Mouse (Mus musculus) left cerebral cortex, postnatal 36 days (tissue): ENCODE results near the gene Sdcbp2. TPM values are rescaled to one million over a fixed set of nuclear protein-coding genes. Genes with fewer than 3 reads are reported as not detected.

Experiments used
- DNase-seq, 2 experiments: peaks; one replicate each; pipeline ENCODE4 v3.0.0; 2021 to 2022; ENCODE audit warnings: low spot score in 2 of 2, mixed read lengths in 1 of 2
- intact Hi-C: fragments of 180-260 bp; cut with DNase I; formaldehyde crosslinking; loops from one replicate; pipeline ENCODE4 v1.15.1; 2025
- total RNA-seq, 2 experiments: library from RNA; stranded (reverse); gene quantifications; 2 replicates each; pipeline ENCODE4 v1.2.3; 2021

The Sdcbp2 gene
- total RNA-seq, 2 experiments from 2014 or later: 1.6 to 2.3 TPM

DNA sequence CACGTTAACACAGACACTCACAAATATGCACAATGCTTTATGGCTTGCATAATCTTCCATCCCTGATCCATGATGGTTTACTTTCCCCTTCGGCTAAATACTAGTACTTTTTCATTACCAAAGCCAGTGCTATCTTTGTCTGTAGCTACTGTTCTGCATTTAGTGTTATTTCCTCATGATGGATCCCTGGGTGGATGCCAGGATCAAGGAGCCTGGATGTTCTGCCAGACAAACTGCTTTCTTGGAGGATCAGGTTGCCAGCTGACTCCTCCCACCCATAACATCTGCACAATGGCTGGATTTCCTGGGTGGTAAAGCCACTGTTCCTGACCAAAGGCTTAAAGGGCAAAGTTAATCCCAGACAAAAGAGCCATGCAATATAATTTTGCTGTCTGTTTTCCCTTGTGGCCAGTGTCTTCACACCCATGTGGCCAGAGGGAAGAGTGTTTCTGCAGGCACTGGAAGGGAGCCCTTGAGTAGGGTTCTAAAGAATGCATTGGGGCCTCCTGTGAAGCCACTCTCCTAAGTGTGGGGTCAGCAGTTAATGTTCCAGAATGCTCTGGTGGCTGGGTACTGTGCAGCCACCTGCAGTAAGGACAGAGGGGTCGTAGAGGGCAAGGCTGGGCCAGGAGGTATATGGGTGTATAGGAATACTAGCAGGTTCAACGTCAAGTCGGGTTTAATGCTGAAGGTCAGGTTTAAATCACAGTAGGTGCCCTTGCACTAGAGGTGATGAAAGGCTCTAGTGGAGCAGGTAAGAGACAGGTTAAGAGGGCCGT is 44.3 kb downstream of the Sdcbp2 start:
- DNase-seq: peak in 1 of 2 experiments; percentile 41
- intact Hi-C loops: no loop called here

DNA sequence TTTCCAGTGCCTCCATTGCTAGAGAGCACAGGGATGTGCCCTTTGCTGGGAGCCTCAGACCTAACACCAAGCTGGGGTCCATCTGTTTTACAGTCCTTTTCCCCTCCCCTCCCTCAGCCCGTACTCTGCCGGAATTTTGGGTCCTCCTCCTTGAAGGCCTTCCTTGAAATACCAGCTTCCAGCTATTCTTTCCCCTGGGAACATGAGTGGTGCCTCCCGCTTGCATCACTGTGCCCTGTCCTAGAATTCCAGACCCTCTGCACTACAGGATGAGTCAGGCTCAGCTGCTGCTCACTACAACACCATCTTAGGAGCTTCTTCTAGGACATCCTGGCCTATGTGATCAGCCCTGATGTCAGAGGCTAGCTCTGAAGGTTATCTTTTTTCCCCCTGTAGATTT is 51.4 kb downstream of the Sdcbp2 start:
- intact Hi-C loops: no loop called here
- DNase-seq: peak; percentile 3

DNA sequence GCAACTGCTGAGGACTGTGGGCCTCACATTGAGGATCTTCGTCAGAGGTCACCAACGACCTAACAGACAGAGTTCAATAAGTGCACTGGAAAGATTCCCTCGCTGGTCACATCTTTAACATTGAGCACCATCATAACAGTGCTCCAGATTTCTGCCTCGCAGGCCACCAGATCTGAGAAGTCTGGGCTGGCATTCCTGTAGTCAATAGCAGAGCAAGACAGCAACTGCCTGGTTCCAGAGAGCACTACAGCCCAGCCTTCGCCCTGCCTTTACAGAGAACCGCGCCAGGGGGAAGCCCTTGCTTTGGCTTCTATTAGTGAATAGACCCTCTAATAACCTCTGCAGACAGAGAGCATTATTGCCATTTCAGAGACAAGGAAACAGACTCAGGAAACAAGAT is 53.9 kb downstream of the Sdcbp2 start:
- intact Hi-C loops: no loop called here
- DNase-seq: no peak

DNA sequence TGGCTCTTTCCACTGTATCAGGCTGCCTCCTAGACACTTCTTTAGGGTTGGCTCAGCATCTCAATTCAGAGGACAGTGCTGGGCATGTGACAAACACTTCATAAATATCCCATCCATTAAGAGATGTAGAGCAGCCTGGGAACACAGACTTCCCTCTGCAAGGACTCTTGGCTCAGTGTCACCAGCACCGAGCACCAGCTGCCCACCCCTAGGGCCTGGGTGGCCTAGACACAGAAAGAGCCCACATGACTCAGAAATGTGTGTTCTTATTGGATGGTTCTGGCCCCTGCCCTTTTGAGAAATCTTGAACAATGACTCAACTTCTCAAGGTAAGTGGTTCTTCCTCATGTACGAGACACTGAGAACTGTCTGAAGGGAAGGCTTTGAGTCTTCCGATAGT is 55.6 kb downstream of the Sdcbp2 start:
- DNase-seq: no peak
- intact Hi-C loops: no loop called here

DNA sequence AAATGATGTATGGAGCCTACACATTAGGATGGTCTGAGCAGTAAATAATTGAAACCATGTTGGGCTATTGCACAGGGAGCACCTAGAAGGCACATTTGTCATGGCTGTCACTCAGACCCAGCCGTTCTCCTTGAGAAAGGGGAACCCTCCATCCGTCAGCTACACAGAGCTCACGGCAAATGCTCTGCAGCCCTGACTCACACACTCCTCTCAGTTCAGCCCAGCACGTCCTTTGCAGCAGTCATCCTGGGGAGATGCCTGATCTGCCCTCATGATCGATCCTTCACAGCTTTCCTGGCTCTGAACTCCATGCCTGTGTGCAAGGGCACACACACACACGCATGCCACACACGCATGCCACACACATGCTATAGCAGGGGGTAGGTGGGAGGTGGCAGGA is 56.9 kb downstream of the Sdcbp2 start:
- intact Hi-C loops: no loop called here
- DNase-seq: no peak

DNA sequence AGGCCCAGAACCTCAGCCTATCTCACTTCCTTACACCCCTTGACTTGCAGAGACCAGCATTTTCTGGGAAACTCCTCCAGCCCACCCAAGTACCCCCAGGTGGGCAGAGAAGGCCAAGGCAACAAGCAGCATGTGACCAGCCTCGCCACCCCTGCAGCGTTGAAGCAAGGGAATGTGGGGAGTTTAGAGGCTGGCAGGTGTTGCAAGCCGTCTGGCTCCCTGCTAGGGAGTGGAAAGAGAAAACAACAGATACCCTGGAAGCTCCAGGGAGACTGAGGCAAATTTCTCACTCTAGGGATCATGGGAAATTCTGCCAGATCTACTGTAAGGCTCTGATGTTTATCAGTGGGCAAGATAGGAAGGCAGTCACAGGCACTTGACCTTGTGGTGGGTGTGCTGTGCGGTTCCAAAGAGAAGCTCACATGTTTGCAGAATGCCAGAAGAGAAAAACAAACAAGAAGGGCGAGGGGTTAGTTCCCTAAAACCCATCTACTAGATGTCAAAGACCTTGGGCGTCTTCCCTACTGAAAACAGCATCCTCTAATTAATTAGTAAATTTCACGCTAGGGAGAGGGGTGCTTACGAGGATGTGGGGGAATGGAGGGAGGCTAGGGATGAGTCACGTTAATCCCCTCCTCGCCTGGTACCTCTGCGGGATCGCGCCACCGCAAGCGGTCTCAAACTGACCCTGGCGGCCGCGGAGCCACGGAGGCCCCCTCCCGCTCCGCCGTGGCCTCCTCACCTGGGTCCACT is 59.2 kb downstream of the Sdcbp2 start:
- DNase-seq: peak in 1 of 2 experiments; percentile 44

DNA sequence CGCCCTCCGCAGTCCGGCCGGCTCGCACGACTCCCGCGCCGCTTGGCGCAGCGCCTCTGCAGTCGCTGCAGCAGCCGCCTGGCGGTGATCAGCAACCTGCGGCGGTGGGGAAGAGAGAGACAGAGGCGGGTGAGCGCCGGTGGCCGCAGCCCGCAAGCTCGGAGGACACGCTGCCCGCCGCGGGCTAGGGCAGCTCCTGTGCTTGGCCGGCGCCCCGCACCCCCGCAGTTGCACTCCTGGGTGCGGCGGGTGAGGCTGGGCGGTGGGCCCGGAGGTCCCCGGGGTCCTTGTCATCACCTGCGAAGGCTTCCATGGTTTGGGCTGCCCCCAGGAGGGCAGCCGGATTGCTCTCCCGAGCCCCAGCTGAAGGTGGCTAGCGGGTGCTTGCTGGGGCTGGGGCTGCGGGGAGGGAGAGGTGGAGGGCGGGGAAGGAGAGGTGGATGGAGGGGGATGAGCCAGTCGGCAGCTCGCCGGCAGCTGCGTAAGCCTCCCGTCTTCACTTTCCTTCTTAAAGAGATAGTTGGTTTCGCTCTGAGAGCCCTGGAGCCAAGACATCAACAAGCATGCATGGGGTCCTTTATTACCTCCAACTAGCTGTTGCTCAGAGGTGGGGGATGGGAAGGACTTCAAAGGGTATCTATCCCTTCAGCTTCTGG is 59.9 kb downstream of the Sdcbp2 start, which contains the start of gene Snph:
Gene Snph (minus strand): TSS at position 435 of the 656 bp plus-strand sequence.
- intact Hi-C loops: loop anchor here (2.0 to 5.0 kb wide), 2 partner anchors 45 to 57 kb away; no protein-coding TSS in a partner anchor
- DNase-seq: peak; percentile 79 to 81

More for the DNA sequence above, 59.2 kb downstream of the Sdcbp2 start:
- intact Hi-C loops: loop anchor here (2.0 to 5.0 kb wide), 2 partner anchors 46 to 57 kb away; no protein-coding TSS in a partner anchor

DNA sequence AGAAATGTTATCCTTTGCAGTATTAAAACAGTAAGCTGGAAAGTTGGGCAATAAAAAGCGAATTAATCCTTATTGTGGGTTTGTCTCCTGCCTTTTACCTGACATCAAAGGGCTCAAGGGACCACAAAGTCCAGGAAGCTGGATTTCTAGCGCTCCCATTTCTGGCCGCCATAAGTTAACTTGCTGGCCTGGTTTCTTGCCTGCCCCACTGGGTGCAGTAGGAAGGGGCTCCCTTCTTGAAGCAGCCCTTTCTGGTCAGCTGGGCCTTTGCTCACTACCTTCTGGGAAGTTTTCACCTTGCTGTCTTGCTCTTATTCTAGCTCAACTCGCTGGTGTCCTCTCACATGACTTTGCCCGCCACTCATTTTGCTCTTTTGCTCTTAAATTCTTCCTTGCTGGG is 60.6 kb downstream of the Sdcbp2 start:
- no peak for DNase-seq
- intact Hi-C loops: loop anchor here (2.0 to 5.0 kb wide), 2 partner anchors 44 to 58 kb away; no protein-coding TSS in a partner anchor

DNA sequence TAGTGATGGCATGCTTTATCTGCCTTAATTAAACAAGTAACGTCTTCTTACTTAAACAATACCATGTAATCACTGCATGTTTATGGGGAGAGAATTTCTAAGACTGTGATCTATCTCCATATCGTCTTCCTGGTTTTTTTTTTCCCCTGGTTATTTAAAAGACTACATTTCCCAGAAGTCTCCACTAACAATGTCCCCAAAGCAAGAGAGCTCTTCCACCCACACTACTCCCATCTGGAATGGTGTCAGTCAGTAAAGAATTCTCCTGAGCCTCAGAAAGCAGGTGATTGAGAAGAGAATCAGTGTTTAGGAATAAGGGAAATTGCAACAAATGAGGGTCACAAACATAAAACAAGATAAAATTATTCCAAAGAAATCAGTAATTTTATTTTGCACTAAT is 62.5 kb downstream of the Sdcbp2 start:
- no peak for DNase-seq
- intact Hi-C loops: loop anchor here (5.0 kb wide), 1 partner anchor 42 kb away; no protein-coding TSS in a partner anchor

DNA sequence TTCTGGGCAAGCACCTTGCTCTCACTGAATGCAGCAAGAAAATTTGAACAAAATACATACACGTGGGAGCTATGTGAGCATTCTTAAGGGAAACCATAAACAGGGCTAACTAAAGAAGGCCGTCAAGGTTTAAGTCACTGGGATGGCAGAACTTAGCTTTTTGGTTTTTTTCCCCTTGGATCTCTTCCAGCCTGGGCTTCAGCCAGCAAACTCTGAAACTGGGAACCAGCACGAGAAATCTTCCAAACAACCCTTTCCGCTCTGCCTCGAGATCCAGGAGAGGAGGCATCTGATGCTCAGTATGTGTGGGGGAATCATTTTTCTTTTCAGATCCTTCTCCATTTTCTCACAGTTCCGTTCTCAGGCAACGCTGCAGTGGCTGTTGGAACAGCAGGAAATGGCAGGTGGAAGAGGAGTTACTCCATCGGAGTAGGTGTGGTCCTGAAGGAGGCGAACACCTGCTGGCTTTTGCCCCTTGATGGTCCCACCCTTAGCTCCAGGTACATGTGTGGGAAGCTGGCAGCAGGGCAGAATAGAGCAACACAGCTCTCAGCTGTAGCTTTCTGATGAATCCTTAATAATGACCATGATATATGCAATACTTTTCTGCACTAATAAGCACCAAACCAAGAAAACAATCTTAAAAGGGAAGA is 63.1 kb downstream of the Sdcbp2 start:
- intact Hi-C loops: no loop called here

DNA sequence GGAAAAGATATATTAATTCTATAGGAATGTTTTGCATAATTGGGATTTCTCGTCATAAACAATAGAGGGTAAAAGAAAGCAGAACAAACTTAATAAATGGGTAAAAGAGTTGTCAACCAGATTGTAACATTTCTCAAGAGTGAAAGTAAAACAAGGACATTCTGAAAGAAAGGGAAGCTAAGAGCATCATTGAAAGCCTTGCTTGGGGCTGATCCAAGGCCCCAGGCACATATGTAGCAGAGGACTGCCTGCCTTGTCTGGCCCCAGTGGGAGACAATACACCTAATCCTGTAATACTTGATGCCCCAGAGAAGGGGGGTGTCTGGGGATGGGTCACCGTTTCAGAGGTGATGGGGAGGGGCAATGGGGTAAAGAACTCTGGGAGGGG is 63.6 kb downstream of the Sdcbp2 start:
- intact Hi-C loops: no loop called here
- DNase-seq: no peak

More for the DNA sequence above, 63.1 kb downstream of the Sdcbp2 start:
- DNase-seq: no peak

Other genes starting within 250 kb of the Sdcbp2 start
- not detected for gene 4921509C19Rik, start 96.5 kb upstream of the Sdcbp2 start, total RNA-seq
- gene Nsfl1c, start 78.4 kb upstream of the Sdcbp2 start, total RNA-seq: 100 to 1,000 TPM; 139 to 150 TPM
- 100 to 1,000 TPM; 745 to 751 TPM for gene Fkbp1a, start 30.1 kb upstream of the Sdcbp2 start, total RNA-seq
- 100 to 1,000 TPM; 313 to 321 TPM for gene Snph, start 60.0 kb downstream of the Sdcbp2 start, total RNA-seq
- 1 to 10 TPM in 1 of 2 experiments, under 1 TPM in 1; 0.79 to 1.3 TPM for gene Rad21l, start 95.9 kb downstream of the Sdcbp2 start, total RNA-seq
- 10 to 100 TPM; 10.1 to 11.6 TPM for gene Tmem74b, start 129.4 kb downstream of the Sdcbp2 start, total RNA-seq
- gene Psmf1, start 171.6 kb downstream of the Sdcbp2 start, total RNA-seq: 10 to 100 TPM; 40.3 to 46.7 TPM